Mouse (Mus musculus) E14TG2a.4 (cell line): Measurements from ENCODE around the gene Gm49450.

Experiments used
- CTCF ChIP-seq: conservative IDR thresholded peaks from 2 replicates; pipeline ENCODE4 v1.5.1; 2014; ENCODE audit warnings: low read length
- NANOG ChIP-seq: IDR thresholded peaks from 2 replicates; pipeline ENCODE4 v1.6.1; 2014; ENCODE audit warnings: borderline replicate concordance, low read length, mixed read lengths
- POU5F1 ChIP-seq: IDR thresholded peaks from 2 replicates; pipeline ENCODE4 v1.6.1; 2014; ENCODE audit warnings: low read length, borderline replicate concordance

DNA sequence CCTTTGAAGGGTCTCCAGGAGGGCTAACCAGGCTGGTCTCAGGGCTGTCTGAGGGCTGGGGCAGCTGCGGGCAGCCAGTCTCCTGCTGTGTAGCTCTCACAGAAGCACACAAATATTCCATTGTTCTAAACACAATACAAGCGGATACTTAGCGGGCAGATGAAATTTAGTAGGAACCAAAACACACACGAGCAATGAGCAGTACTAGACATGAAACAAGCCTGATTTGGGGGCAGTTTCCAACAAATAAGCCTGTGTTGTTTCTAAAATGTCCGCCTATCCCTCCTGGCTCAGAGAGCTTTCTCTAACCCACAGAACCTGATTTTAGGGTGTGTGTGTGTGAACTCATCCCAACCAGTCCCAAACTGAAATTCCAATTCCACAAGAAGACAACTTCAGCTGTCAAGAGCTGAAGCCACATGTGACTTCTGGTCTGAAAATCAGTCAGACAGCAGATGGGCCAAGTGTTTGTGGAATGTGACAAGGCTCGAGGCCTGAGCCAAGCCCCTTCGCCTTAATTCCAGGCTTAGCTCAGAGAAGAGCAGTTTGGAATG lies 33.8 kb upstream of the Gm49450 start:
- no peak for TF ChIP-seq CTCF
- no peak for TF ChIP-seq NANOG
- TF ChIP-seq POU5F1 = no peak
